Mouse (Mus musculus): ENCODE data around the gene Ptms. TPM values are rescaled to one million over a fixed set of nuclear protein-coding genes. Genes with fewer than 3 reads are reported as not detected.

Ptms gene
- polyA plus RNA-seq, 1 experiment from 2014 or later = 255 TPM

DNA sequence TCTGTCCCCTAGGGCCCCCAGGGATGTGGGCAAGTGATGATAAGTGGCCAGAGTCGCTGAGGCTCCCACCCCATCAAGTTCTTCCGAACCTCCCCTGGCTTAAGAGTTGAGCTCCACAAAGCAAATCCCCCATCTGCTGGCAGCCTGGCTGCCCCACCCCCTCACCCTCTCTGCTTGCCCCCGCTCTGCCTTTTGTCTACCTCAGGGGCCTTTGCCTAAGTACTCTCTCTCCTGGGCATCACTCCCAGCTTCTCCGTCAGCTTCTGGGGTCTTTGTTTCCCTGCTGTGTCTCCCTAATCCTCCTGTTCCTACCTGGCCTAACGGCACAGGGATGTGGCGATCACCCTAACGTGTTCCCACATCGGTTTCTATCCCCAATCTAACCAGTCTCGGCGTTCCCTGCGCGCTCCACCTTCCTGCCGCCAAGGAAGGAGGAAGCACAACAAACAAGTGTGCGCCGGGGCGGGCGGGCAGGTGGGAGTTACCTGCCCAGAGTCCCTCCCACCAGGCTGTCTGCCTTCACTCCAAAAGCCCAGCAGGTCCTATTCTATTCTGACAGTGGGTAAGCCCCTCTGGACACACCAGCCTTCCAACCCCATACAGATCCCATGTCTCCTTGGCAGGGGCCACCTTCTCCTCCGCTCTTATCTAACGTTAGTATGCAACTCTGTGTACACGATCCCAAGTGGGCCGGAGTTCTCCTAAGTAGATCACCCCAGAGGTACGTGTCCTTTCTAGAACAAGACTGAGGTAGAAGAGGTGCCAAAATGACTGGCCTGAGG, 4.6 kb downstream of the Ptms start:
- no peak for ATAC-seq (replicated peaks; ENCODE audit: insufficient number of reproducible peaks, insufficient read depth, low FRiP score, low read depth)
- peak overlapping the region; percentile 86 for H3K4me2 ChIP-seq
- H3K4me3 ChIP-seq = peak overlapping the region; percentile 96
- H3K9ac ChIP-seq = peak overlapping the region; percentile 100
- peaks cover 21% of the 10 kb centered on the region for H3K36me3 ChIP-seq
- peak overlapping the region; percentile 100 for H3K27ac ChIP-seq
- H3K9me3 ChIP-seq (replicated peaks) = no peaks in the 10 kb centered on the region
- H3K27me3 ChIP-seq = peaks cover 3% of the 10 kb centered on the region; the same call in 1 of the 2 replicates
- WGBS = 22% methylated on average over 22 of the region's 22 CpGs
- peaks cover 63% of the 10 kb centered on the region for H3K4me1 ChIP-seq (replicated peaks)

DNA sequence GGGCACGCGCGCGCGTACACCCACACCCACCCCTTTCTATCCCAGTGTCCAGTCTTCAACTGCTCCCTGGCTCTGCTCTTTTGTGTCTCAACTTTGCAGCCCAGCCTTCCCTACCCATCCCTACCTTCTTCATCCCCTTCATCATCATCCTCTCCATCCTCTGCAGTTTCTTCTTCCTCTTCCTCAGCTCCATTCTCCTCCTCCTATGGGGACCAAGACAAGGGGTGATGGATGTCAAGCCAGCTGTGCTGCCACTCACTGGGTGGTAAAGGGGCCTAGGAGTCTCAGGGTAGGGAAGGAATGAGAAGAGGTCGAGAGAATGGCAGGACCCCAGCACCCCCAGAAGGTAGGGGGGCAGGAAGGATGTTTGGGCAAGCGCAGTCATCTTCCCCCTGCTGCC, 5.4 kb downstream of the Ptms start:
- Histone ChIP-seq H3K9ac (0 out of 2 replicates have a peak overlapping the region, but pooled peaks have one; percentile 100), H3K9me3 (replicated peaks) (no peaks in the 10 kb centered on the region), H3K27me3 (peaks cover 11% of the 10 kb centered on the region), H3K4me3 (0 out of 2 replicates have a peak overlapping the region, but pooled peaks have one; percentile 96), H3K27ac (0 out of 2 replicates have a peak overlapping the region, but pooled peaks have one; percentile 100), H3K36me3 (peaks cover 21% of the 10 kb centered on the region), H3K4me2 (peak overlapping the region; percentile 86; the same call in 1 of the 2 replicates), H3K4me1 (replicated peaks) (peaks cover 66% of the 10 kb centered on the region)
- no peak for ATAC-seq (replicated peaks; ENCODE audit: insufficient number of reproducible peaks, insufficient read depth, low FRiP score, low read depth)
- 89% methylated on average over 7 of the region's 7 CpGs for WGBS

DNA sequence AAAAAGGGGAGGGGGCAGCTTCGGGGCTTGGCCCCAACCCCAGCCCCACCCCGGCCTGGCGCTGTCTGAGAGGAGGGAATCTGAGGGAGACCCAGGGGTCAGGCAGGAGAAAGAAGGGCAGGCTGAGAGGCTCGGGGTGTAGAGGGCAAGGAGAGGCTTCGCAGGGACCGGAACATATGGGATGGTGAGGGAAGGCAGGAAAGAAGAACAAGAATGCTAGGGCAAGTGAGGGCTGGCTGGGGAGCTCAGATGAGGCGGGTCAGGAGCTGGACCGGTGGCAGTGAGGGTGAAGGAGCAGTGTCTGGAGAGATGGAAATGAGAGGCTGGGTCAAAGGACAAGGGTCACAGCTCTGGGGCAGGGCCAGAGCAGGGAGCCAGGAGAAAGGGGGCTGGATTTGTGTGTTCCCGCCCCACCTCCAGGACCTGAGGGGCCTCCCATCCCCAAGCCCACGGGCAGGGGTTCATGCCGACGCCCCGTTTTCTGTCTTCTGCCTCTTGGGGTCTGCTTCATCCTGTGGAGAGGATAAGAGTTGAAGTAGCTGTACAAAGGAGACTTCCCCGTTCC, 6.1 kb downstream of the Ptms start:
- no peak overlapping the region for H3K4me2 ChIP-seq
- H3K9me3 ChIP-seq (replicated peaks) = no peaks in the 10 kb centered on the region
- no peak overlapping the region for H3K9ac ChIP-seq
- peaks cover 21% of the 10 kb centered on the region for H3K36me3 ChIP-seq
- peaks cover 12% of the 10 kb centered on the region for H3K27me3 ChIP-seq
- H3K27ac ChIP-seq = peak overlapping the region; percentile 28
- no peak overlapping the region for H3K4me3 ChIP-seq
- peaks cover 61% of the 10 kb centered on the region for H3K4me1 ChIP-seq (replicated peaks)
- 82% methylated on average over 14 of the region's 14 CpGs for WGBS
- no peak for ATAC-seq (replicated peaks; ENCODE audit: insufficient number of reproducible peaks, insufficient read depth, low FRiP score, low read depth)

DNA sequence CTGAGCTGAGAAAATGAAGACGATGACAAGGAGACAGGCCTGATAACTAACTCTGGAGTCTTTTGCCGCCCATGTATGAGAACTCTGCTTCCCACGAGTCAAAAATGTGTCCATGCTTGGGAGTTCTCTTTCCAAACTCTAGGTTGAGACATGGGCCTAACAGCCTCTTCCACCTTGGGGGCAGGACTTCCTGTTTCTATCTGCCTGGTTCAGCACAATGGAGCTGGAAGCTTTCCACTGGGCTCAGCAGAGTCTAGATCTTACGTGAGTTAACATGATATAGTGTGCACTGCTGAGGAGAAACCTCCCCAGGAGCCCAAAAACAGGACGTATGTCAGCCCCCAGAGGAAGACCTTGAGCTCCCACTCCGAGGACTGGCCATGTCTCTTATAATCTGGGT, 6.7 kb downstream of the Ptms start:
- Histone ChIP-seq H3K36me3 (peaks cover 21% of the 10 kb centered on the region), H3K27me3 (peaks cover 12% of the 10 kb centered on the region), H3K9ac (no peak overlapping the region), H3K27ac (0 out of 2 replicates have a peak overlapping the region, but pooled peaks have one; percentile 28), H3K4me3 (no peak overlapping the region), H3K9me3 (replicated peaks) (no peaks in the 10 kb centered on the region), H3K4me2 (no peak overlapping the region), H3K4me1 (replicated peaks) (peaks cover 55% of the 10 kb centered on the region)
- no peak for ATAC-seq (replicated peaks; ENCODE audit: insufficient number of reproducible peaks, insufficient read depth, low FRiP score, low read depth)
- 52% methylated on average over 6 of the region's 6 CpGs for WGBS

DNA sequence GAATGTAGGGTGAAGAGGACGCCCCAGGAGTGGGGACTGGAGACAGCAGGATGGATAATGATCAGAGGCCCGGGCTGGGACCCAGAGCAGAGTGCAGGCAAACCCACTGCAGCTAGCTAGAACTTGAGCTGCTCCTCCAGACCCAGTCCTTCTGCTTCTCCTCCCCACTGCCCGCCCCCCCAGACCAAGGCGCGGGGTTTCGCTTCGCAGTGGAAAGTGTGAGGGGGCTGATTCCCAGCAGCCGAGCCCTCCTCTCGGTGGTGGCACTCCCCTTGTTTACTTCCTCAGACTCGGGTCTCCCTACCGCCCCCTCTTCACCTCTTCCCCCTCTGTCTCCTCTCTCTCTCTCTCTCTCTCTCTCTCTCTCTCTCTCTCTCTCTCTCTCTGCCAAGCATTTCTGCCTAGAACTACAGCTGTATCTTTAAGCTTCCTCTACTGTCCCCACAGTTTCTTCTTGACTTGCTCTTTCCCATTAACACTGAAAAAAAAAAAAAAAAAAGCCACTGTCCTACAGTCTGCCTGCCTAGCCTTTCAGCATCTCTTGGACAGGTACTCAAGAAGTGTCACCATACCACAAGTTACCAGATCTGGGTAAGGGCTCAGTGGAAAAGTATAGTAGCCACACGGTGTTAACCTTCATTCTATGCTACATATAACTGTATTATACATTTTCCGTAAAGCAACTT, 8.2 kb downstream of the Ptms start, which contains the start of gene Lag3:
TSS of gene Lag3 (minus strand) at position 173 of the 686 bp plus-strand sequence.
- H3K9me3 ChIP-seq (replicated peaks) = no peaks in the 10 kb centered on the region
- peaks cover 12% of the 10 kb centered on the region for H3K27me3 ChIP-seq
- ATAC-seq (replicated peaks; ENCODE audit: insufficient number of reproducible peaks, insufficient read depth, low FRiP score, low read depth) = no peak
- no peak within 1 kb of the TSS for H3K9ac ChIP-seq
- no peak within 1 kb of the TSS for H3K4me3 ChIP-seq
- H3K4me2 ChIP-seq = peak within 1 kb of the TSS; percentile 27; the same call in 1 of the 2 replicates
- H3K4me1 ChIP-seq (replicated peaks) = peaks cover 52% of the 10 kb centered on the region
- H3K27ac ChIP-seq = no peak within 1 kb of the TSS
- WGBS = 16% methylated on average over 12 of the region's 13 CpGs
- peaks cover 21% of the 10 kb centered on the region for H3K36me3 ChIP-seq

DNA sequence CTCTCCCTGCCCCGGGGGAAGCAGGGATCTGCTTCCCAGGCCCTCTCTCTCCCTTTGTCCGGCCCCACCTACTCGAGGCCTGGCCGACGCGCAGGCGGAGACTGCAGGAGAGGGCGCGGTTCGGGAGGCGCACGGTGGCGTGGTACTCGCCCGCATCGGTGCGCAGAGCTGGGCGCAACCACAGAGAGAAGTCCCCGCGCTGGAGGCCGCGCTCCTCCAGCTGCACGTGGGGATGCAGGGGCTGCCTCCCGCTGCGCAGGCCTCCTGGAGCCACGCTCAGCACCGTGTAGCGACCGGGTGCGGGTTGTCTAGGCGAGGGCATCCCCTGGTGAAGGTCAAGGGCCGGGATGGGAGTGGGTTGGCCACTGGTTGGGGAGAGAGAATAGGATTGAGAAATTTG, 9.9 kb downstream of the Ptms start:
- Histone ChIP-seq H3K4me3 (peak overlapping the region; percentile 20; the same call in 1 of the 2 replicates), H3K36me3 (peaks cover 18% of the 10 kb centered on the region), H3K4me2 (peak overlapping the region; percentile 55), H3K27me3 (peaks cover 12% of the 10 kb centered on the region), H3K9me3 (replicated peaks) (no peaks in the 10 kb centered on the region), H3K27ac (no peak overlapping the region), H3K9ac (peak overlapping the region; percentile 40), H3K4me1 (replicated peaks) (peaks cover 41% of the 10 kb centered on the region)
- 10% methylated on average over 32 of the region's 32 CpGs for WGBS
- no peak for ATAC-seq (replicated peaks; ENCODE audit: insufficient number of reproducible peaks, insufficient read depth, low FRiP score, low read depth)

DNA sequence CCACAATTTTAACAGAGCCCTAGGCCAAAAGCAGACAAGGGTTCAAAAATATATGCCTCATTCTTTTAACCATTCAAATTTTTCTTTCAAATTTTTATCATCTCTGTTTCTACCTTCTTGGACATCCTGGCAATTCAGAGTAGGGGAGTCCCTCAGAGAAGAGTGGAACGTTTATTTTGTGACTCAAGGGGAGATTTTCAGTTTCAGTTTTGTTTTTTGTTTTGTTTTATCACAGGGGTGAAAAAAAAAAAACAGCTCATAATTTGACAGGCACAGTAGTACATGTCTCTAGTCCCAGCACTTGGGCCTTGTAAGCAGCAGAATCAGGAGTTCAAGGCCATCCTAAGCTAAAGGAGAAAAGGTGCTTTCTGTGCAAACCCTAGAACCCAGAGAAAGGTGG, 12.1 kb downstream of the Ptms start:
- H3K27me3 ChIP-seq = peaks cover 12% of the 10 kb centered on the region
- H3K4me2 ChIP-seq = no peak overlapping the region
- no peak for ATAC-seq (replicated peaks; ENCODE audit: insufficient number of reproducible peaks, insufficient read depth, low FRiP score, low read depth)
- no peaks in the 10 kb centered on the region for H3K9me3 ChIP-seq (replicated peaks)
- H3K27ac ChIP-seq = no peak overlapping the region
- H3K4me3 ChIP-seq = no peak overlapping the region
- WGBS = 77% methylated on average over 1 of the region's 1 CpGs
- H3K4me1 ChIP-seq (replicated peaks) = peaks cover 32% of the 10 kb centered on the region
- H3K9ac ChIP-seq = no peak overlapping the region
- H3K36me3 ChIP-seq = no peaks in the 10 kb centered on the region

DNA sequence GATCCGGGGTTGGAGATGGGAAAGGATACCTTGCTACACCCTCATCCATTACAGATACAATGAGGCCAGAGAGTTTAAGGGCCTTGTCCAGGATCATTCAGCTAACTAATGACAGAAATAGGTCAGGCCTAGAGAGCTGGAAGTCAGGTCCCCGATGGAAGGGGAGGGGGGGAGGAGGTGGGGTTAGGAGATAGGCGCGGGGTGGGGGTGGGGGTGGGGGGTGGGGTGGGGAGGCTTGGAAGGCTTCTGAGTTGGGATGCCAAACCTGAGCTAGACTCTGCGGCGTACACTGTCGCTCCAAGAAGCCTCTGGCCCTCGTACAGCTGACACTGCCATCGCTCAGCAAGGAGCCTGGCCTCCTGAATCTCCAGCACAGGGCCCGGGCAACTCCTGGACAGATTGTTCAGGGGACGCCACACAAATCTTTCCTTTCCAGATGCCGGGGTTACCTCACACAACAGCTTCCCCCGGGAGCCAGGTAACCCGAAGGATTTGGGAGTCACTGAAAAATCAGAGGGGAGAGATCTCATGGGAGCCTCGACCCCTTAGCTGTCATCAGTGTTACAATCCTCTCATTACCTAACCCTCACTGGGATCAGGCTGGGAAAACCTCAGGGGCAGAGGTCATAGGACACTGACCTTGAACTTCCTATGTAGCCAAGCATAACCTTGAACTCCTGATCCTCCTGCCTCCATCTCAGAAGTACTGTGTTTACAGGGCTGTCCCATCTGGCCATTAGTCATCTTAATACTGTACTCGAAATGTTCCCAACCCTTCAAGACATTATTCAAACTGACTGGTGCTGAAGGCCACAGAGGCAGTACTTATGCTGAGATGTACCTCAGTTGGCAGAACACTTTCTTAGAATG, 14.7 kb downstream of the Ptms start:
- H3K9me3 ChIP-seq (replicated peaks) = no peaks in the 10 kb centered on the region
- no peaks in the 10 kb centered on the region for H3K36me3 ChIP-seq
- peaks cover 8% of the 10 kb centered on the region for H3K27me3 ChIP-seq
- WGBS = 51% methylated on average over 13 of the region's 16 CpGs
- peak overlapping the region; percentile 58; the same call in 1 of the 2 replicates for H3K9ac ChIP-seq
- peak overlapping the region; percentile 78 for H3K4me2 ChIP-seq
- H3K4me1 ChIP-seq (replicated peaks) = peaks cover 18% of the 10 kb centered on the region
- ATAC-seq (replicated peaks; ENCODE audit: insufficient number of reproducible peaks, insufficient read depth, low FRiP score, low read depth) = no peak
- peak overlapping the region; percentile 57 for H3K4me3 ChIP-seq
- peak overlapping the region; percentile 99 for H3K27ac ChIP-seq

DNA sequence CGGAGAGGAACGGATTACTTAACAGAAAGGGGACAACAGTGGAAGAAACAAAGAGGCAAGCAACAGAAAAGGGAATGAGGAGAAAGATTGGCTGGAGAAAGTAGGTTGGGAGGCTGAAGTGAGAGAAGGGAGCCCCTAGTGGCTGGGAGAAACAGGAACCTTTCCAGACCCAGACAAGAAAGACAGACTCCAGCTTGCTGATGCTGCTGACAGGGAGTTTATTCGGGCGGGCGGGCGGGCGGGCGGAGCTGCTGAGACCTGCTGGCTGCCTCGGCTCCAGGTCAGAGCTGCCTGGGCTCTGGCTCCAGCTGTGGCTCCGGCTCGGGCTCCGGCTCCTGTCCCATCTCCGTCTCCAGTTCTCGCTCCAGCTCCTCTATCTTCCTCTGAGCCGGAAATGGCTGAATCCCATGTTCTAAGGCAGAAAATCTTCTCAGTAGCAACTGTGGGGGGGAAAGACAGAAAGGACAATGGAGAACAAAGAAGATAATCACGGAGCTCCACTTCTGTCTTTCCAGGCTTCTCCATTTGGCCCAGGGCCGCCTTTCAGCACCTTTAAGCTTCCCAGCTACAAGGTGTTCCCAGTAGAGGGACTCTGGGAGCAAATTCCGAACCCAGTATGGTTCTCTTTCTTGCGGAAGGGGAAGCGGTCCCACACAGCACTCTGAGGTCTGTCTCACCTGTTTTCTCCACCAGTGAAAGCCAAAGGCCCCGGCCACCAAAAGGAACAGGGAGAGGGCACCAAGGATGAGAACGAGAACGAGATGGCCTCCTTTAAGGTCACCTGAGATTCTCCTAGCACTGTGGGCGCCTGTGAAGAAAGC, 15.5 kb downstream of the Ptms start:
- Histone ChIP-seq H3K36me3 (no peaks in the 10 kb centered on the region), H3K4me3 (peak overlapping the region; percentile 57), H3K27ac (peak overlapping the region; percentile 99), H3K4me1 (replicated peaks) (peaks cover 11% of the 10 kb centered on the region), H3K27me3 (no peaks in the 10 kb centered on the region), H3K4me2 (peak overlapping the region; percentile 78), H3K9me3 (replicated peaks) (no peaks in the 10 kb centered on the region), H3K9ac (peak overlapping the region; percentile 58)
- WGBS = 8% methylated on average over 24 of the region's 24 CpGs
- peak; percentile 83 for ATAC-seq (replicated peaks; ENCODE audit: insufficient number of reproducible peaks, insufficient read depth, low FRiP score, low read depth)

DNA sequence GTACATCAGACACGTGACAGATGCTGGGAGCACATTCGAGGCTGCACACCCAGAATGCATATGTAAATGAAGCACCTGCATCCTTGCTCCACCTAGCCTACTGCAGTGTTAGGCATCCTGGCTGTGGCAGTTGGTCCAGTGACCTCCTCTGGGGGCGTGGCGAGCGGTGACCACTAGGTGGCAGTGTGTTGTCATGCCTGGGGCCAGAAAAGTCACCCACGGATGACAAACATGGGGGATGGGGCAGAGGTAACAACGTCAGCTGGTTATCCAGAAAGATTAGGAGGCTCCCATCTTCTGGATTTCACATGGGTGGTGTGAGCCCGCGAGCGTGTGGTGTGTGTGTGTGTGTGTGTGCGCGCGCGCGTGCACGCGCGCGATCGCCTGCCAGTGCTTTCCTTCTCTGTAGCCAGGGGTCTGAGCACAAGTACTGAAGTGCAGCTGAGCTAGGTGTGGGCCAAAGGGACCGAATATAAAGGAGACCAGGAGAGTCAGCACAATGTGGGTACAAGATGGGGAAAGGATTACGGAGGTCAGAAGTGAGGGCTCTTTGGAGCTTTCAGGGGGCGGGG, 16.2 kb downstream of the Ptms start:
- Histone ChIP-seq H3K4me2 (peak overlapping the region; percentile 78), H3K9ac (peak overlapping the region; percentile 58), H3K4me1 (replicated peaks) (peaks cover 11% of the 10 kb centered on the region), H3K36me3 (no peaks in the 10 kb centered on the region), H3K27me3 (no peaks in the 10 kb centered on the region), H3K9me3 (replicated peaks) (no peaks in the 10 kb centered on the region), H3K4me3 (peak overlapping the region; percentile 57), H3K27ac (peak overlapping the region; percentile 99)
- peak; percentile 83 for ATAC-seq (replicated peaks; ENCODE audit: insufficient number of reproducible peaks, insufficient read depth, low FRiP score, low read depth)
- under 1% methylated on average over 23 of the region's 23 CpGs for WGBS
